Mouse (Mus musculus) ES-E14 (cell line): ENCODE data around the gene Slc4a1.
A peak's percentile ranks its signal among the peaks of the same experiment; 100 is the strongest.

Source experiments
- CHD2 ChIP-seq: IDR thresholded peaks from 2 replicates; pipeline ENCODE4 v1.6.1; 2014; ENCODE audit warnings: mild to moderate bottlenecking, low read depth, low read length, inconsistent platforms
- ZC3H11A ChIP-seq: IDR thresholded peaks from 2 replicates; pipeline ENCODE4 v1.6.1; 2012; ENCODE audit warnings: low read depth, mild to moderate bottlenecking, inconsistent platforms, low read length, borderline replicate concordance

GRCm38 (mm10) chr11:102308979-102309378, 57.0 kb downstream of the Slc4a1 start:
- TF ChIP-seq ZC3H11A (peak; percentile 85), CHD2 (no peak)
